Mouse (Mus musculus): ENCODE results near the gene Nt5e. TPM values are rescaled to one million over a fixed set of nuclear protein-coding genes. Genes with fewer than 3 reads are reported as not detected.

Gene Nt5e
- polyA plus RNA-seq, 1 experiment from 2014 or later: 3.1 TPM

DNA sequence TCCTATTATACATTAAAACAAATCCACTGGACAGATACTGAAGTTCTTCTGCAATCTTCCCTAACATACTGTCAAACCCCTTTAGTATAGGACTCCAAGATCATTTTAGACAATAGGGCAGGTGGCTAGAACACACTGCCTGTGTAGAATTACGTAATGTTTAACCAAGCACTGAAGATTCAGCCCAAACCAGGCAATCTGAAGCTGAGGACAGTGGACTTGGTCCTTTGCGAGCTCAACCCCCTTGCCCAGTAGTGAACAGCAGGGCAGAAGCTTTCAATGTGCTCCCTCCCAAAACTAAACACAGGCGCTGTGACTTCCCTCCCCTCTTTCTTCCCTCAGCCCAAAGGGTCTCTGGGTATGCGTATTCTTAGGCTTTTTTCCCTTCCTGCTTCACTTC, 39.8 kb downstream of the Nt5e start:
- DNase-seq (ENCODE audit: low spot score) (no peak), ATAC-seq (replicated peaks; ENCODE audit: low FRiP score, low TSS enrichment, low read depth) (no peak)
- Histone ChIP-seq H3K4me3 (ENCODE audit: low read depth, low read length) (no peak overlapping the region), H3K27ac (ENCODE audit: low read depth) (no peak overlapping the region), H3K9ac (ENCODE audit: low read length) (no peak overlapping the region), H3K9me3 (ENCODE audit: control insufficient read depth, low read length) (no peaks in the 10 kb centered on the region), H3K4me1 (replicated peaks; ENCODE audit: control insufficient read depth, insufficient read depth, low read length) (no peaks in the 10 kb centered on the region), H3K27me3 (replicated peaks; ENCODE audit: control insufficient read depth, insufficient read depth, low read length) (no peaks in the 10 kb centered on the region), H3K4me2 (ENCODE audit: low read length) (no peak overlapping the region), H3K36me3 (ENCODE audit: control insufficient read depth, insufficient read depth, low read length) (no peaks in the 10 kb centered on the region)
- WGBS: 86% methylated on average over 4 of the region's 4 CpGs

- Histone ChIP-seq H3K4me3 (ENCODE audit: low read depth, low read length) (no peak overlapping the region), H3K9ac (ENCODE audit: low read length) (no peak overlapping the region), H3K9me3 (ENCODE audit: control insufficient read depth, low read length) (no peaks in the 10 kb centered on the region), H3K27ac (ENCODE audit: low read depth) (no peak overlapping the region), H3K4me2 (ENCODE audit: low read length) (no peak overlapping the region), H3K4me1 (replicated peaks; ENCODE audit: control insufficient read depth, insufficient read depth, low read length) (no peaks in the 10 kb centered on the region), H3K36me3 (ENCODE audit: control insufficient read depth, insufficient read depth, low read length) (no peaks in the 10 kb centered on the region), H3K27me3 (replicated peaks; ENCODE audit: control insufficient read depth, insufficient read depth, low read length) (no peaks in the 10 kb centered on the region)
- ATAC-seq (replicated peaks; ENCODE audit: low FRiP score, low TSS enrichment, low read depth) (no peak), DNase-seq (ENCODE audit: low spot score) (no peak)
- WGBS: 84% methylated on average over 5 of the region's 5 CpGs
Measured at GRCm38 (mm10) chr9:88367322-88367721, 40.3 kb downstream of the Nt5e start.

GRCm38 (mm10) chr9:88367751-88368150, 40.8 kb downstream of the Nt5e start:
- DNase-seq (ENCODE audit: low spot score): no peak

GRCm38 (mm10) chr9:88368476-88368875, 41.5 kb downstream of the Nt5e start:
- WGBS: 94% methylated on average over 5 of the region's 5 CpGs
- no peak for DNase-seq (ENCODE audit: low spot score)
- H3K4me2 ChIP-seq (ENCODE audit: low read length): no peak overlapping the region
- no peaks in the 10 kb centered on the region for H3K36me3 ChIP-seq (ENCODE audit: control insufficient read depth, insufficient read depth, low read length)
- no peaks in the 10 kb centered on the region for H3K9me3 ChIP-seq (ENCODE audit: control insufficient read depth, low read length)
- no peaks in the 10 kb centered on the region for H3K27me3 ChIP-seq (replicated peaks; ENCODE audit: control insufficient read depth, insufficient read depth, low read length)
- H3K9ac ChIP-seq (ENCODE audit: low read length): no peak overlapping the region
- ATAC-seq (replicated peaks; ENCODE audit: low FRiP score, low TSS enrichment, low read depth): no peak
- no peaks in the 10 kb centered on the region for H3K4me1 ChIP-seq (replicated peaks; ENCODE audit: control insufficient read depth, insufficient read depth, low read length)
- H3K4me3 ChIP-seq (ENCODE audit: low read depth, low read length): no peak overlapping the region
- H3K27ac ChIP-seq (ENCODE audit: low read depth): no peak overlapping the region

More at GRCm38 (mm10) chr9:88367751-88368150, 40.8 kb downstream of the Nt5e start:
- no peaks in the 10 kb centered on the region for H3K9me3 ChIP-seq (ENCODE audit: control insufficient read depth, low read length)
- no peak overlapping the region for H3K4me2 ChIP-seq (ENCODE audit: low read length)
- no peaks in the 10 kb centered on the region for H3K27me3 ChIP-seq (replicated peaks; ENCODE audit: control insufficient read depth, insufficient read depth, low read length)
- no peaks in the 10 kb centered on the region for H3K36me3 ChIP-seq (ENCODE audit: control insufficient read depth, insufficient read depth, low read length)
- no peak overlapping the region for H3K9ac ChIP-seq (ENCODE audit: low read length)
- H3K4me1 ChIP-seq (replicated peaks; ENCODE audit: control insufficient read depth, insufficient read depth, low read length): no peaks in the 10 kb centered on the region
- no peak overlapping the region for H3K4me3 ChIP-seq (ENCODE audit: low read depth, low read length)
- no peak for ATAC-seq (replicated peaks; ENCODE audit: low FRiP score, low TSS enrichment, low read depth)
- 82% methylated on average over 1 of the region's 1 CpGs for WGBS
- H3K27ac ChIP-seq (ENCODE audit: low read depth): no peak overlapping the region

GRCm38 (mm10) chr9:88369666-88370065, 42.7 kb downstream of the Nt5e start:
- DNase-seq (ENCODE audit: low spot score): no peak
- no peaks in the 10 kb centered on the region for H3K27me3 ChIP-seq (replicated peaks; ENCODE audit: control insufficient read depth, insufficient read depth, low read length)
- H3K4me3 ChIP-seq (ENCODE audit: low read depth, low read length): no peak overlapping the region
- H3K4me2 ChIP-seq (ENCODE audit: low read length): no peak overlapping the region
- WGBS: 93% methylated on average over 2 of the region's 2 CpGs
- H3K36me3 ChIP-seq (ENCODE audit: control insufficient read depth, insufficient read depth, low read length): no peaks in the 10 kb centered on the region
- no peak for ATAC-seq (replicated peaks; ENCODE audit: low FRiP score, low TSS enrichment, low read depth)
- H3K9me3 ChIP-seq (ENCODE audit: control insufficient read depth, low read length): no peaks in the 10 kb centered on the region
- no peak overlapping the region for H3K9ac ChIP-seq (ENCODE audit: low read length)
- H3K27ac ChIP-seq (ENCODE audit: low read depth): no peak overlapping the region
- H3K4me1 ChIP-seq (replicated peaks; ENCODE audit: control insufficient read depth, insufficient read depth, low read length): no peaks in the 10 kb centered on the region

DNA sequence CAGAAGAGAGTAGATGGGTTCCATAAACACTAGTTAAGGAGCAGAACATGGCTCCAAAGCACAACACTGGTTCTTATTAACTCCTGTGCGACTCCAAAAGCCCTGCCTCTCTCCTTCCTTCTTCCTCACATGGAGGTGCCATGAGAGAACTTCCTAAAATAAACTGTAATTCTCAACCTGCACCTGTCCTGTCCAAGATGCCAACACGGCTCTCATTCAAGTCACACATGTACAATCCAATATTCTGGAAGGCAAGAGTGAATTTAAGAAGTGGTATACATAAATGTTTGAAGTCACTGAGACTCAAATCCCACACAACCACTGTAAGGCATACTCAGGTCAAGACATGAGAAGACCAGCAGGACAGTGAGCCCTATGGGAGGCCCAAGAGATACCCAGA, 44.2 kb downstream of the Nt5e start:
- Histone ChIP-seq H3K27ac (ENCODE audit: low read depth) (no peak overlapping the region), H3K36me3 (ENCODE audit: control insufficient read depth, insufficient read depth, low read length) (no peaks in the 10 kb centered on the region), H3K9me3 (ENCODE audit: control insufficient read depth, low read length) (no peaks in the 10 kb centered on the region), H3K4me3 (ENCODE audit: low read depth, low read length) (no peak overlapping the region), H3K4me2 (ENCODE audit: low read length) (no peak overlapping the region), H3K27me3 (replicated peaks; ENCODE audit: control insufficient read depth, insufficient read depth, low read length) (no peaks in the 10 kb centered on the region), H3K4me1 (replicated peaks; ENCODE audit: control insufficient read depth, insufficient read depth, low read length) (no peaks in the 10 kb centered on the region), H3K9ac (ENCODE audit: low read length) (no peak overlapping the region)
- ATAC-seq (replicated peaks; ENCODE audit: low FRiP score, low TSS enrichment, low read depth): no peak
- whole genome bisulfite sequencing: 87% methylated on average over 2 of the region's 2 CpGs
- no peak for DNase-seq (ENCODE audit: low spot score)

DNA sequence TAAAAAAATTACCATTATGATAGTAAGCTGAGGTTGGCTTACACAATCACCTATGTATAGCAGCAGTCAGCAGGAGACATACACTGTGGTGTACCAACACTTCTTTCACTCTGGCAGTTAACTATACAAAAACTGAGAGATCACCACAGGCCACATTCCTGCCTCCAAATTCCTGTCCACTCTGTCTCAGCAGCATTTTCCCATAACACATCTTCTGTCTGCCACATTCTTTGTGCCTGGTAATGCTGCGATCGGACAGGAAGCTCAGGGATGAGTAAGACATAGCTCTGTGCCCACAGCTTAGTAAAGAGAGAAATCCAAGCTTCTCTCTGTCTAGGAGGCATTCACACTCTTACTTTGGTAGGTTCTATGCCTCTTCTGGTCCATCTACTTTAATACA, 46.0 kb downstream of the Nt5e start:
- Histone ChIP-seq H3K27me3 (replicated peaks; ENCODE audit: control insufficient read depth, insufficient read depth, low read length) (no peaks in the 10 kb centered on the region), H3K9ac (ENCODE audit: low read length) (no peak overlapping the region), H3K4me1 (replicated peaks; ENCODE audit: control insufficient read depth, insufficient read depth, low read length) (no peaks in the 10 kb centered on the region), H3K4me3 (ENCODE audit: low read depth, low read length) (no peak overlapping the region), H3K4me2 (ENCODE audit: low read length) (no peak overlapping the region), H3K9me3 (ENCODE audit: control insufficient read depth, low read length) (no peaks in the 10 kb centered on the region), H3K36me3 (ENCODE audit: control insufficient read depth, insufficient read depth, low read length) (no peaks in the 10 kb centered on the region), H3K27ac (ENCODE audit: low read depth) (no peak overlapping the region)
- DNase-seq (ENCODE audit: low spot score): no peak
- 72% methylated on average over 2 of the region's 2 CpGs for WGBS
- no peak for ATAC-seq (replicated peaks; ENCODE audit: low FRiP score, low TSS enrichment, low read depth)

DNA sequence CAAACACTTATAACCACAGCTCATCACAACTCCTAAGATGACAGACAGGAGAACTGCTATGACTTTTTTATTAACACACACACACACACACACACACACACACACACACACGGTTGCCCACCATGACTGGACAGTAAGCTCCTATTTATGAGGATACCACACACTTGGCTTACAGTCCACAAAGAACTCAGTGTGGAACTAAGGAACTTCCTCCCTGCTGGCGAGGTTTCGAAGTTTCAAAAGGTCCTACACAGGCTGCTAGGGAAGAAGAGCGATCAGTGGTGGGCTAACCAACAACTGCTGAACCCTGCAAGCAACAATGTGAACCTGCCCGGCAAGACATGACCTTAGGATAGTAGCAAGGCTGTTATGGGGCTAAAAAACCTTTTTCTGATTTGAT, 50.5 kb downstream of the Nt5e start:
- no peaks in the 10 kb centered on the region for H3K4me1 ChIP-seq (replicated peaks; ENCODE audit: control insufficient read depth, insufficient read depth, low read length)
- no peaks in the 10 kb centered on the region for H3K9me3 ChIP-seq (ENCODE audit: control insufficient read depth, low read length)
- WGBS: 83% methylated on average over 5 of the region's 5 CpGs
- no peak overlapping the region for H3K27ac ChIP-seq (ENCODE audit: low read depth)
- no peak overlapping the region for H3K4me3 ChIP-seq (ENCODE audit: low read depth, low read length)
- ATAC-seq (replicated peaks; ENCODE audit: low FRiP score, low TSS enrichment, low read depth) (no peak), DNase-seq (ENCODE audit: low spot score) (no peak)
- no peaks in the 10 kb centered on the region for H3K27me3 ChIP-seq (replicated peaks; ENCODE audit: control insufficient read depth, insufficient read depth, low read length)
- peaks cover 14% of the 10 kb centered on the region for H3K36me3 ChIP-seq (ENCODE audit: control insufficient read depth, insufficient read depth, low read length)
- no peak overlapping the region for H3K4me2 ChIP-seq (ENCODE audit: low read length)
- H3K9ac ChIP-seq (ENCODE audit: low read length): no peak overlapping the region

DNA sequence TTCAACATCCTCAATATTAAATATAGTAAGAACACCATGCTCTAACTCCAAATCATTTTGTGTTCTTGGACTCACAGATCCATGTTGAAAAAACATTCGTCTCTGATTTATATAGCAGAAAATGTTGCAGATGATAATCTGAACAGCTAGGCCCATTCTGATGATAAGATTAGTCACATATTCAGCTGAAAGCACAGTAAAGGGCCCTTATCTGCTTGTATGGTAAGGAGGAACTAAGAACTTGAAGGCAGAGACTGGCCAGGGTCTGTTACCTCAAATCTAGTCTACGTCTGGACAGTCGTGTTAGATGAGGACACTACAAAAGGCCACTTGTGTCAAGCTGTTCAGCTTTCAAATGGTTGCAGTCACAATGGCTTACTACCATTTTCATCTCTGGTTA, 52.1 kb downstream of the Nt5e start:
- 81% methylated on average over 3 of the region's 3 CpGs for WGBS
- Histone ChIP-seq H3K4me3 (ENCODE audit: low read depth, low read length) (no peak overlapping the region), H3K4me1 (replicated peaks; ENCODE audit: control insufficient read depth, insufficient read depth, low read length) (no peaks in the 10 kb centered on the region), H3K9ac (ENCODE audit: low read length) (no peak overlapping the region), H3K9me3 (ENCODE audit: control insufficient read depth, low read length) (no peaks in the 10 kb centered on the region), H3K27ac (ENCODE audit: low read depth) (no peak overlapping the region), H3K4me2 (ENCODE audit: low read length) (no peak overlapping the region), H3K36me3 (ENCODE audit: control insufficient read depth, insufficient read depth, low read length) (peaks cover 28% of the 10 kb centered on the region), H3K27me3 (replicated peaks; ENCODE audit: control insufficient read depth, insufficient read depth, low read length) (no peaks in the 10 kb centered on the region)
- no peak for ATAC-seq (replicated peaks; ENCODE audit: low FRiP score, low TSS enrichment, low read depth)
- no peak for DNase-seq (ENCODE audit: low spot score)
